Mouse (Mus musculus): ENCODE data around the gene Scgb1b11. TPM values are rescaled to one million over a fixed set of nuclear protein-coding genes. Genes with fewer than 3 reads are reported as not detected.
"Not testable (repeated sequence)": the region's sequence is repeated elsewhere in the genome, so short reads cannot be mapped to it uniquely, and the experiment has no call there.

Scgb1b11 gene
- not detected in 2 replicates for polyA plus RNA-seq (2015; fragmentation: Nextera tagmentation; extraction: Ambion mirVana)

DNA sequence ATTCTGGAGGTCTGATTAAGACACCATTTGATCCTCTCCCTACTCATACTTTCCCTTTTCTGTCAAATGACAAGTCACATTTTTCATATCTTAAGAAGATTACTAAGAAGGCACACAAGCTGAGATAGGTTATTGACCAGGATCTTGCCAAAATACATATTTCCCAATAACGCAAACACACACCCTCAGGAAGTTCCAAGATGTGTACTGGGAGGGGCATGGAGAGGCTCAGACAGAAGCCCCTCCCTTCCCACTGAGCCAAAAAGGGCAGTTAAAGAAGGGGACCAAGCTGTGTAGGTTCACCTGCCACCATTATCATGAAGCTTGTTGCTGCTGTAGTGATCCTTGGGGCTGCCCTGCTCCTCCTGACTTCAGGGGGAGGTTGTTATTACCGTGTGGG lies at the start of gene Scgb1b11:
TSS of gene Scgb1b11 (plus strand) at position 301 of the 400 bp plus-strand sequence.
- not testable (repeated sequence) for H3K4me1 ChIP-seq (replicated peaks); H3K4me3 ChIP-seq (replicated peaks); ATAC-seq; H3K9me3 ChIP-seq; H3K4me2 ChIP-seq (replicated peaks); H3K36me3 ChIP-seq; H3K27ac ChIP-seq; H3K27me3 ChIP-seq (replicated peaks); H3K9ac ChIP-seq
- WGBS: no CpG with 5 or more reads among the region's 2 CpGs

DNA sequence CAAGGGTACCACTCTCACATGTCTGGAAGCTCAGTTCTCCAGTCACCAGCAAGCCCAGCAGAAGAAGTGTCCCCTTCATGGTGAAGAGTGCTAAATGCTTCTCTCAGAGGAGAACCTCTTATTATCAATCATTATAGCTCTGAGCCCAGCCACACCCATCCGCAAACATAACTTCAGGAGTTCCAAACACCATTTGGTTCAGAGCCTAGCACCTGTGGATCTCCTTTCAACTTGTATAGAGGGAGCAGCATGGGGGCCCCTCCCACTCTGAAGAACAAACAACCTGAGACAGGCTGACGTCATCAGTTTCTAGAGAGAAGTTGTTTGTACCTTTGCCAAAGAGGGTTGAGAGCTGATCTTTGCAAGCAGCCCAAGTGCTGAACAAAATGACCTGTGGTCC lies 11.6 kb upstream of the Scgb1b11 start, which contains the start of gene Scgb2b11:
TSS of gene Scgb2b11 (minus strand) at position 101 of the 400 bp plus-strand sequence.
- not testable (repeated sequence) for H3K36me3 ChIP-seq; H3K27ac ChIP-seq; H3K27me3 ChIP-seq (replicated peaks); H3K9me3 ChIP-seq; H3K4me1 ChIP-seq (replicated peaks); H3K4me2 ChIP-seq (replicated peaks); H3K9ac ChIP-seq; ATAC-seq; H3K4me3 ChIP-seq (replicated peaks)
- 75% methylated on average over 2 of the region's 2 CpGs for WGBS

Other genes with a start within 250 kb of the Scgb1b11 start
- gene Scgb1b10, start 122.0 kb upstream of the Scgb1b11 start, polyA plus RNA-seq (2015; fragmentation: Nextera tagmentation; extraction: Ambion mirVana): not detected in 2 replicates
- gene Scgb2b11, start 11.7 kb upstream of the Scgb1b11 start, polyA plus RNA-seq (2015; fragmentation: Nextera tagmentation; extraction: Ambion mirVana): not detected in 2 replicates
- not detected in 2 replicates for gene Scgb2b12, start 104.4 kb downstream of the Scgb1b11 start, polyA plus RNA-seq (2015; fragmentation: Nextera tagmentation; extraction: Ambion mirVana)
- gene Scgb1b12, start 111.3 kb downstream of the Scgb1b11 start, polyA plus RNA-seq (2015; fragmentation: Nextera tagmentation; extraction: Ambion mirVana): not detected in 2 replicates
- gene Scgb1b29, start 218.7 kb downstream of the Scgb1b11 start, polyA plus RNA-seq (2015; fragmentation: Nextera tagmentation; extraction: Ambion mirVana): not detected in 2 replicates

Data from intestine, embryonic 15.5 days (tissue).